Mouse (Mus musculus): ENCODE results near the gene Rpl13. TPM values are rescaled to one million over a fixed set of nuclear protein-coding genes. Genes with fewer than 3 reads are reported as not detected.

Rpl13 gene
- polyA plus RNA-seq, 1 experiment from 2014 or later = 1,014 TPM

GRCm38 (mm10) chr8:123122670-123123069 is 20.5 kb downstream of the Rpl13 start:
- Histone ChIP-seq H3K27me3 (replicated peaks; ENCODE audit: control insufficient read depth, insufficient read depth, low read length) (peaks cover 36% of the 10 kb centered on the region; the same call in 1 of the 2 replicates), H3K9ac (ENCODE audit: low read depth, low read length) (no peak overlapping the region), H3K4me3 (ENCODE audit: low read depth, low read length) (no peak overlapping the region), H3K36me3 (ENCODE audit: control insufficient read depth, insufficient read depth) (no peaks in the 10 kb centered on the region), H3K27ac (ENCODE audit: low read depth, low read length) (no peak overlapping the region), H3K9me3 (ENCODE audit: control insufficient read depth) (no peaks in the 10 kb centered on the region), H3K4me1 (replicated peaks; ENCODE audit: control insufficient read depth, insufficient read depth, low read length) (no peaks in the 10 kb centered on the region), H3K4me2 (replicated peaks; ENCODE audit: low read depth) (no peak overlapping the region)
- 77% methylated on average over 5 of the region's 5 CpGs for WGBS
- no peak for ATAC-seq
- TF ChIP-seq CTCF (IDR thresholded peaks at IDR 0.05; ENCODE audit: low read depth) = no peak

GRCm38 (mm10) chr8:123126193-123126816 is 24.2 kb downstream of the Rpl13 start:
- Histone ChIP-seq H3K4me2 (replicated peaks; ENCODE audit: low read depth) (peak overlapping the region; percentile 57), H3K27me3 (replicated peaks; ENCODE audit: control insufficient read depth, insufficient read depth, low read length) (0 out of 2 replicates have a peak, but pooled peaks cover 18% of the 10 kb centered on the region), H3K9ac (ENCODE audit: low read depth, low read length) (no peak overlapping the region), H3K36me3 (ENCODE audit: control insufficient read depth, insufficient read depth) (no peaks in the 10 kb centered on the region), H3K27ac (ENCODE audit: low read depth, low read length) (no peak overlapping the region), H3K9me3 (ENCODE audit: control insufficient read depth) (no peaks in the 10 kb centered on the region), H3K4me1 (replicated peaks; ENCODE audit: control insufficient read depth, insufficient read depth, low read length) (no peaks in the 10 kb centered on the region), H3K4me3 (ENCODE audit: low read depth, low read length) (peak overlapping the region; percentile 23)
- no peak for TF ChIP-seq CTCF (IDR thresholded peaks at IDR 0.05; ENCODE audit: low read depth)
- ATAC-seq = peak; percentile 72
- 6% methylated on average over 19 of the region's 19 CpGs for WGBS

GRCm38 (mm10) chr8:123131041-123131440 is 28.9 kb downstream of the Rpl13 start:
- no peak for ATAC-seq
- Histone ChIP-seq H3K4me1 (replicated peaks; ENCODE audit: control insufficient read depth, insufficient read depth, low read length) (no peaks in the 10 kb centered on the region), H3K9ac (ENCODE audit: low read depth, low read length) (no peak overlapping the region), H3K9me3 (ENCODE audit: control insufficient read depth) (no peaks in the 10 kb centered on the region), H3K27me3 (replicated peaks; ENCODE audit: control insufficient read depth, insufficient read depth, low read length) (0 out of 2 replicates have a peak, but pooled peaks cover 5% of the 10 kb centered on the region), H3K4me2 (replicated peaks; ENCODE audit: low read depth) (no peak overlapping the region), H3K27ac (ENCODE audit: low read depth, low read length) (no peak overlapping the region), H3K4me3 (ENCODE audit: low read depth, low read length) (no peak overlapping the region), H3K36me3 (ENCODE audit: control insufficient read depth, insufficient read depth) (no peaks in the 10 kb centered on the region)
- WGBS = 55% methylated on average over 9 of the region's 9 CpGs
- no peak for TF ChIP-seq CTCF (IDR thresholded peaks at IDR 0.05; ENCODE audit: low read depth)

- Histone ChIP-seq H3K9ac (ENCODE audit: low read depth, low read length) (no peak overlapping the region), H3K9me3 (ENCODE audit: control insufficient read depth) (no peaks in the 10 kb centered on the region), H3K36me3 (ENCODE audit: control insufficient read depth, insufficient read depth) (no peaks in the 10 kb centered on the region), H3K4me3 (ENCODE audit: low read depth, low read length) (no peak overlapping the region), H3K27ac (ENCODE audit: low read depth, low read length) (no peak overlapping the region), H3K27me3 (replicated peaks; ENCODE audit: control insufficient read depth, insufficient read depth, low read length) (no peaks in the 10 kb centered on the region), H3K4me1 (replicated peaks; ENCODE audit: control insufficient read depth, insufficient read depth, low read length) (no peaks in the 10 kb centered on the region), H3K4me2 (replicated peaks; ENCODE audit: low read depth) (no peak overlapping the region)
- TF ChIP-seq CTCF (IDR thresholded peaks at IDR 0.05; ENCODE audit: low read depth) = peak; percentile 37; the same call in 1 of the 2 replicates
- no peak for ATAC-seq
- 98% methylated on average over 2 of the region's 2 CpGs for WGBS
Measured at GRCm38 (mm10) chr8:123132953-123133352, 30.8 kb downstream of the Rpl13 start.

DNA sequence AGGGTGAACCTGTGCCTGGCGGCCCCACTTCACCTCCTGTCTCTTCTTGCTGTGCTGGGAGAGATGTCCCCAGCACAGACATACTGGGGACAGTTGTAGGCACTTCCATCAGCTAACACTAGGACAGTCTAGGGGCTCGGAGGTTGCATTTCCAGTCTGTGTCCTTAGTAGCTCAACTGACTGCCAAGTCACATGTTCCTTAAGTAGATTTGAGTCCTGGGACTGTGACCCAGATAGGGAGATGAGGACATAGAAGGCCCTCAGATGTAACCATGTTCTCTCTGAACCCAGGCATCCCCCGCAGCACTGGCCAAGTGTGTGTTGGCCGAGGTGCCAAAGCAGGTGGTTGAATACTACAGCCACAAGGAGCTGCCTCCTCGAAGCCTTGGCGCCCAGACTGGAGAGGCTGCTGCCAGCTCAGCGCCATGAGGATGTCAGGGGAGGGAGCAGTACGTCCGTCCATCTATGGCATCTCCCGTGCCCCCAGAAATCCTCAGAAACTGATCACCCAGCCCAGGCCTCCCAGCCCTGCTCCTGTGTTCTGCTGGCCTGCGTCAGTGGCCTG is 32.1 kb downstream of the Rpl13 start:
- no peak for ATAC-seq
- Histone ChIP-seq H3K4me1 (replicated peaks; ENCODE audit: control insufficient read depth, insufficient read depth, low read length) (no peaks in the 10 kb centered on the region), H3K9ac (ENCODE audit: low read depth, low read length) (no peak overlapping the region), H3K4me3 (ENCODE audit: low read depth, low read length) (no peak overlapping the region), H3K9me3 (ENCODE audit: control insufficient read depth) (no peaks in the 10 kb centered on the region), H3K27me3 (replicated peaks; ENCODE audit: control insufficient read depth, insufficient read depth, low read length) (no peaks in the 10 kb centered on the region), H3K27ac (ENCODE audit: low read depth, low read length) (no peak overlapping the region), H3K4me2 (replicated peaks; ENCODE audit: low read depth) (no peak overlapping the region), H3K36me3 (ENCODE audit: control insufficient read depth, insufficient read depth) (no peaks in the 10 kb centered on the region)
- no peak for TF ChIP-seq CTCF (IDR thresholded peaks at IDR 0.05; ENCODE audit: low read depth)
- 87% methylated on average over 11 of the region's 11 CpGs for WGBS

GRCm38 (mm10) chr8:123135406-123135805 is 33.3 kb downstream of the Rpl13 start:
- no peak for TF ChIP-seq CTCF (IDR thresholded peaks at IDR 0.05; ENCODE audit: low read depth)
- 29% methylated on average over 7 of the region's 7 CpGs for WGBS
- Histone ChIP-seq H3K9me3 (ENCODE audit: control insufficient read depth) (no peaks in the 10 kb centered on the region), H3K4me1 (replicated peaks; ENCODE audit: control insufficient read depth, insufficient read depth, low read length) (no peaks in the 10 kb centered on the region), H3K9ac (ENCODE audit: low read depth, low read length) (no peak overlapping the region), H3K27me3 (replicated peaks; ENCODE audit: control insufficient read depth, insufficient read depth, low read length) (no peaks in the 10 kb centered on the region), H3K27ac (ENCODE audit: low read depth, low read length) (no peak overlapping the region), H3K36me3 (ENCODE audit: control insufficient read depth, insufficient read depth) (no peaks in the 10 kb centered on the region), H3K4me2 (replicated peaks; ENCODE audit: low read depth) (no peak overlapping the region), H3K4me3 (ENCODE audit: low read depth, low read length) (no peak overlapping the region)
- ATAC-seq = no peak

Data from intestine, postnatal 0 days (tissue).